Mouse (Mus musculus) cerebellum, adult 2 months (tissue): ENCODE results near the gene Sucla2. TPM values are rescaled to one million over a fixed set of nuclear protein-coding genes. Genes with fewer than 3 reads are reported as not detected.
"Not testable (repeated sequence)": the region's sequence is repeated elsewhere in the genome, so short reads cannot be mapped to it uniquely, and the experiment has no call there.

Source experiments
- DNase-seq, 2 experiments: peaks; one replicate each; pipeline ENCODE4 v3.0.0; 2021
- H3K27ac ChIP-seq: fragments of 200-500 bp; 2 replicates; pipeline ENCODE4 v1.5.1; 2012; ENCODE audit warnings: low read length, control low read depth, inconsistent platforms; ENCODE audit not compliant: insufficient read depth
- H3K27me3 ChIP-seq: fragments of 200-500 bp; 2 replicates; pipeline ENCODE4 v1.6.1; 2012; ENCODE audit warnings: inconsistent platforms, mild to moderate bottlenecking, low read length, moderate library complexity; ENCODE audit not compliant: control insufficient read depth, insufficient read depth
- H3K4me1 ChIP-seq: fragments of 200-500 bp; 2 replicates; pipeline ENCODE4 v1.6.1; 2011; ENCODE audit warnings: low read length; ENCODE audit not compliant: control insufficient read depth, insufficient read depth
- H3K4me3 ChIP-seq: fragments of 200-500 bp; replicated peaks from 2 replicates; pipeline ENCODE3; 2011; ENCODE audit warnings: mild to moderate bottlenecking, low read depth, low read length, control low read depth; ENCODE audit not compliant: insufficient read depth
- CTCF ChIP-seq: fragments of 200-500 bp; IDR thresholded peaks from 2 replicates; pipeline ENCODE4 v1.5.1; 2011; ENCODE audit warnings: low read depth, mild to moderate bottlenecking, control low read depth, low read length, moderate library complexity, borderline replicate concordance; ENCODE audit not compliant: insufficient read depth
- POLR2A ChIP-seq: fragments of 200-500 bp; IDR thresholded peaks from 2 replicates; pipeline ENCODE4 v1.6.1; 2011; ENCODE audit warnings: low read length, control low read depth, borderline replicate concordance; ENCODE audit not compliant: insufficient read depth
- WGBS: fragments of 180-500 bp; shearing (Covaris S2); methylation state at CpG from one replicate; pipeline ENCODE4 v1.1.7; 2018; 5-methylcytosine and 5-hydroxymethylcytosine counted together
- polyA plus RNA-seq: library from polyadenylated mRNA; depleted of rRNA; stranded (reverse); fragments of >200 nt; gene quantifications from 2 replicates; pipeline ENCODE4 v1.2.3, GENCODE M21; 2012

Gene Sucla2
- polyA plus RNA-seq, 1 experiment: 164 TPM

GRCm38 (mm10) chr14:73599720-73600119, 74.6 kb downstream of the Sucla2 start:
- Histone ChIP-seq H3K4me3 (no peak overlapping the region), H3K27ac (no peak overlapping the region), H3K4me1 (no peaks in the 10 kb centered on the region), H3K27me3 (no peaks in the 10 kb centered on the region)
- DNase-seq: no peak
- TF ChIP-seq CTCF: no peak
- TF ChIP-seq POLR2A: no peak
- WGBS: 70% methylated on average over 8 of the region's 8 CpGs

DNA sequence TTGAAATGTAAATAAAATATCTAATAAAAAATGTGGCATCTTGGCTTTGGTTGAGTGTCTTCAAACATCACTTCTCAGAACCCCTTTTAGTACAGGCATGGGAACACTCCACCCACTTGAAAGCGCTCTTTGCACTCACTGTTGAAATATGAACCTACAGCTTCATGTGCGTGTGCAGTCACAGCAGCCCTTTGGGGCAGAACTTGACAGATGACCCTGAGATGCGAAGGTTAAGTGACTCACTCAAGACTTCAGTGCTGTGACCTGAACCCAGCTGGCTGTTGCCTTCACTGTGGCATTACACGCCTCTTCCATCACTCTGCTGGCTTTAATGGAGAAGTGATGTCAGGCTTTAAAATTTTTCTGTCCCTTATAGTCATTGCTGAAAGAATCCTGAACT, 82.6 kb downstream of the Sucla2 start:
- H3K4me3 ChIP-seq: no peak overlapping the region
- no peaks in the 10 kb centered on the region for H3K4me1 ChIP-seq
- TF ChIP-seq POLR2A (no peak), CTCF (no peak)
- no peaks in the 10 kb centered on the region for H3K27me3 ChIP-seq
- 91% methylated on average over 4 of the region's 4 CpGs for WGBS
- no peak for DNase-seq
- H3K27ac ChIP-seq: no peak overlapping the region

- no peak overlapping the region for H3K4me3 ChIP-seq
- TF ChIP-seq POLR2A (no peak), CTCF (no peak)
- H3K27me3 ChIP-seq: no peaks in the 10 kb centered on the region
- no peaks in the 10 kb centered on the region for H3K4me1 ChIP-seq
- no peak overlapping the region for H3K27ac ChIP-seq
- 38% methylated on average over 11 of the region's 11 CpGs for WGBS
- no peak for DNase-seq
Observed at GRCm38 (mm10) chr14:73608668-73609481, 83.8 kb downstream of the Sucla2 start.

DNA sequence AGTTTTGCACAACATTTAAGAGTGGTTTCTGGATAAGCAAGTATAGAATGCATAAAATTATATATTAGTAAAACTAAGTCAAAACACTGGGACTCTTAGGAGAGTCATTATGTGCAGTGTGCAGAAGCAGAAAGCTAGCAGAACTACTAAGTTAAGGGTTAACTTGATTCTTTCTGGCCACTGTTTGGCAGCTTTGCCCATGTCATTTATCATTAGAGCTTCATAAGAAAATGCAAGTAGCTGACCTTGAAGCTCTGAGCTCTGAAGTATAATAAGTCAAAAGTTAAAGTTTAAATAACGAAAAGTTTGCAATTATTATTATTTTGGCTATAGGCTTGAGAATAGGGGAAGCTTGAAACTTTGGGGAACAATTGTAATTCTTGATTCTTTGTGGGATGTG, 89.8 kb downstream of the Sucla2 start:
- 54% methylated on average over 1 of the region's 1 CpGs for WGBS
- not testable (repeated sequence) for H3K4me3 ChIP-seq, DNase-seq, H3K27ac ChIP-seq, H3K27me3 ChIP-seq, H3K4me1 ChIP-seq

DNA sequence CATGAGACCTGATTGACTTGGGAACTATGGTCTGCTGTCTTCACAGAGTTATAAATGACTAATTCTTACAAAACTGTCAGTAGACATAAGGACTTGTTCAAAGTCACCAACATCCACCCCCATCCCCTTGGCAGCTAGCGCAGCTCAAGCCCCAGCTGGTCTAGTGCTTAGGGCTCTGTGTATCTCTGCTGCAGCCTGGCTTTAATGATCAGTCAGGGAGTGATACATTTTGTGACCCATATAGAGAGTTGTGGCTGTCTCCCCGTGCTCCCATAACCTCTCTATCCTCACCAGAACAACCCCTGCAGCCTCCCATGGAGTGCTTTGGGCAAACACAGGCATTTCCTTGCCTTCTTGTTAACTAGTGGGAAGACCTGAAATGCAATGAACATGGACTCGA, 95.8 kb downstream of the Sucla2 start:
- DNase-seq: no peak
- 74% methylated on average over 3 of the region's 3 CpGs for WGBS
- Histone ChIP-seq H3K27ac (no peak overlapping the region), H3K27me3 (no peaks in the 10 kb centered on the region), H3K4me3 (no peak overlapping the region), H3K4me1 (no peaks in the 10 kb centered on the region)
- no peak for TF ChIP-seq POLR2A
- no peak for TF ChIP-seq CTCF

- Histone ChIP-seq H3K27ac (no peak overlapping the region), H3K4me3 (no peak overlapping the region), H3K4me1 (no peaks in the 10 kb centered on the region), H3K27me3 (no peaks in the 10 kb centered on the region)
- no peak for DNase-seq
- TF ChIP-seq CTCF (no peak), POLR2A (no peak)
- WGBS: 79% methylated on average over 1 of the region's 1 CpGs
Observed at GRCm38 (mm10) chr14:73622988-73623387, 97.9 kb downstream of the Sucla2 start.

GRCm38 (mm10) chr14:73625469-73625868, 100.3 kb downstream of the Sucla2 start:
- 43% methylated on average over 3 of the region's 3 CpGs for whole genome bisulfite sequencing
- TF ChIP-seq CTCF: no peak
- no peak for TF ChIP-seq POLR2A
- DNase-seq: no peak
- Histone ChIP-seq H3K4me3 (no peak overlapping the region), H3K27ac (no peak overlapping the region), H3K27me3 (no peaks in the 10 kb centered on the region), H3K4me1 (no peaks in the 10 kb centered on the region)

DNA sequence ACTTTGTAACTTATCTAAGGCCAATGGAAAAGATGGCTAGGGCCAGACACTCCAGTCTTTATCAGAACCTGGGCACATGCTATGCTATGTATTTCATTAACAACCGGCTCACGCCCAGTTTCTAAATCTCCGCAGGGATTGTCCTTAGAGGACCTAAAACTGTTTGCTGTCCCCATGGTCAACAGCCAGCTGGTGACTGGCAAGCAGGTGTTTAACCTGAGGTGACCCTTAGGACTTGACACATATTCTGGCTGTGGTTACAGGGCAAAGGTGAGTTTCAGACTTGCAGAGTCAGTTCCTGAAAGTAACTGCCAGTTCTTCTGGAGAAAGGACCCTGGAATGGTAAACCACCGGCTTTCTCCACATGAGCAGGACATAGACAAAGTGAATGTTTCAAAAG, 106.4 kb downstream of the Sucla2 start:
- 0 out of 2 replicates have a peak, but pooled peaks cover 2% of the 10 kb centered on the region for H3K4me1 ChIP-seq
- H3K27me3 ChIP-seq: no peaks in the 10 kb centered on the region
- H3K27ac ChIP-seq: no peak overlapping the region
- H3K4me3 ChIP-seq: no peak overlapping the region
- DNase-seq: no peak
- WGBS: 79% methylated on average over 4 of the region's 4 CpGs
- TF ChIP-seq CTCF (no peak), POLR2A (no peak)
